Mouse (Mus musculus): Measurements from ENCODE around the gene Fezf1. TPM values are rescaled to one million over a fixed set of nuclear protein-coding genes. Genes with fewer than 3 reads are reported as not detected.

The Fezf1 gene
- polyA plus RNA-seq, 1 experiment from 2014 or later = not detected

- Histone ChIP-seq H3K27ac (replicated peaks; ENCODE audit: low read depth, low read length) (no peak overlapping the region), H3K9ac (replicated peaks; ENCODE audit: low read length) (no peak overlapping the region), H3K4me3 (replicated peaks; ENCODE audit: low read depth, low read length) (no peak overlapping the region), H3K9me3 (ENCODE audit: control insufficient read depth, low read length) (no peaks in the 10 kb centered on the region), H3K36me3 (ENCODE audit: control insufficient read depth, insufficient read depth, low read length) (no peaks in the 10 kb centered on the region), H3K27me3 (ENCODE audit: control insufficient read depth, insufficient read depth, low read length) (peaks cover 91% of the 10 kb centered on the region), H3K4me1 (ENCODE audit: control insufficient read depth, insufficient read depth, low read length) (0 out of 2 replicates have a peak, but pooled peaks cover 4% of the 10 kb centered on the region), H3K4me2 (ENCODE audit: low read length) (peak overlapping the region; percentile 22)
- WGBS = 2% methylated on average over 36 of the region's 36 CpGs
- DNase-seq (peak; percentile 35), ATAC-seq (ENCODE audit: low FRiP score, low TSS enrichment) (no peak)
These were observed 12.0 kb upstream of the Fezf1 start for GRCm38 (mm10) chr6:23260016-23260737.

- Histone ChIP-seq H3K4me3 (replicated peaks; ENCODE audit: low read depth, low read length) (no peak overlapping the region), H3K4me1 (ENCODE audit: control insufficient read depth, insufficient read depth, low read length) (0 out of 2 replicates have a peak, but pooled peaks cover 4% of the 10 kb centered on the region), H3K27me3 (ENCODE audit: control insufficient read depth, insufficient read depth, low read length) (peaks cover 95% of the 10 kb centered on the region), H3K36me3 (ENCODE audit: control insufficient read depth, insufficient read depth, low read length) (no peaks in the 10 kb centered on the region), H3K27ac (replicated peaks; ENCODE audit: low read depth, low read length) (no peak overlapping the region), H3K4me2 (ENCODE audit: low read length) (no peak overlapping the region), H3K9ac (replicated peaks; ENCODE audit: low read length) (no peak overlapping the region), H3K9me3 (ENCODE audit: control insufficient read depth, low read length) (no peaks in the 10 kb centered on the region)
- ATAC-seq (ENCODE audit: low FRiP score, low TSS enrichment) (no peak), DNase-seq (no peak)
- WGBS = 14% methylated on average over 3 of the region's 3 CpGs
These were observed 9.8 kb upstream of the Fezf1 start for GRCm38 (mm10) chr6:23257981-23258380.

- Histone ChIP-seq H3K9me3 (ENCODE audit: control insufficient read depth, low read length) (no peaks in the 10 kb centered on the region), H3K36me3 (ENCODE audit: control insufficient read depth, insufficient read depth, low read length) (no peaks in the 10 kb centered on the region), H3K4me3 (replicated peaks; ENCODE audit: low read depth, low read length) (no peak overlapping the region), H3K9ac (replicated peaks; ENCODE audit: low read length) (no peak overlapping the region), H3K27ac (replicated peaks; ENCODE audit: low read depth, low read length) (no peak overlapping the region), H3K4me2 (ENCODE audit: low read length) (no peak overlapping the region), H3K4me1 (ENCODE audit: control insufficient read depth, insufficient read depth, low read length) (no peaks in the 10 kb centered on the region), H3K27me3 (ENCODE audit: control insufficient read depth, insufficient read depth, low read length) (peaks cover 92% of the 10 kb centered on the region)
- ATAC-seq (ENCODE audit: low FRiP score, low TSS enrichment) (no peak), DNase-seq (no peak)
- WGBS = 4% methylated on average over 8 of the region's 8 CpGs
These were observed 7.0 kb upstream of the Fezf1 start for GRCm38 (mm10) chr6:23255161-23255560.

- no peaks in the 10 kb centered on the region for H3K4me1 ChIP-seq (ENCODE audit: control insufficient read depth, insufficient read depth, low read length)
- no peak for ATAC-seq (ENCODE audit: low FRiP score, low TSS enrichment)
- 2% methylated on average over 11 of the region's 11 CpGs for WGBS
- no peak overlapping the region for H3K4me3 ChIP-seq (replicated peaks; ENCODE audit: low read depth, low read length)
- no peak overlapping the region for H3K27ac ChIP-seq (replicated peaks; ENCODE audit: low read depth, low read length)
- no peak overlapping the region for H3K9ac ChIP-seq (replicated peaks; ENCODE audit: low read length)
- H3K4me2 ChIP-seq (ENCODE audit: low read length) = no peak overlapping the region
- H3K36me3 ChIP-seq (ENCODE audit: control insufficient read depth, insufficient read depth, low read length) = no peaks in the 10 kb centered on the region
- peaks cover 92% of the 10 kb centered on the region for H3K27me3 ChIP-seq (ENCODE audit: control insufficient read depth, insufficient read depth, low read length)
- no peaks in the 10 kb centered on the region for H3K9me3 ChIP-seq (ENCODE audit: control insufficient read depth, low read length)
- DNase-seq = no peak
These were observed 6.5 kb upstream of the Fezf1 start for GRCm38 (mm10) chr6:23254644-23255043.

- ATAC-seq (ENCODE audit: low FRiP score, low TSS enrichment) (no peak), DNase-seq (peak; percentile 52)
- H3K9me3 ChIP-seq (ENCODE audit: control insufficient read depth, low read length) = no peaks in the 10 kb centered on the region
- no peak overlapping the region for H3K4me3 ChIP-seq (replicated peaks; ENCODE audit: low read depth, low read length)
- H3K27me3 ChIP-seq (ENCODE audit: control insufficient read depth, insufficient read depth, low read length) = peaks cover 92% of the 10 kb centered on the region
- H3K4me1 ChIP-seq (ENCODE audit: control insufficient read depth, insufficient read depth, low read length) = no peaks in the 10 kb centered on the region
- no peak overlapping the region for H3K27ac ChIP-seq (replicated peaks; ENCODE audit: low read depth, low read length)
- H3K36me3 ChIP-seq (ENCODE audit: control insufficient read depth, insufficient read depth, low read length) = no peaks in the 10 kb centered on the region
- under 1% methylated on average over 42 of the region's 43 CpGs for WGBS
- H3K4me2 ChIP-seq (ENCODE audit: low read length) = no peak overlapping the region
- H3K9ac ChIP-seq (replicated peaks; ENCODE audit: low read length) = no peak overlapping the region
These were observed 5.5 kb upstream of the Fezf1 start for GRCm38 (mm10) chr6:23253353-23254311.

GRCm38 (mm10) chr6:23252196-23253135, 4.3 kb upstream of the Fezf1 start:
- ATAC-seq (ENCODE audit: low FRiP score, low TSS enrichment) = no peak
- no peak overlapping the region for H3K9ac ChIP-seq (replicated peaks; ENCODE audit: low read length)
- WGBS = 2% methylated on average over 20 of the region's 20 CpGs
- no peak overlapping the region for H3K4me3 ChIP-seq (replicated peaks; ENCODE audit: low read depth, low read length)
- no peak overlapping the region for H3K27ac ChIP-seq (replicated peaks; ENCODE audit: low read depth, low read length)
- 0 out of 2 replicates have a peak, but pooled peaks cover 3% of the 10 kb centered on the region for H3K4me1 ChIP-seq (ENCODE audit: control insufficient read depth, insufficient read depth, low read length)
- no peaks in the 10 kb centered on the region for H3K9me3 ChIP-seq (ENCODE audit: control insufficient read depth, low read length)
- peak; percentile 53 for DNase-seq
- peaks cover 92% of the 10 kb centered on the region for H3K27me3 ChIP-seq (ENCODE audit: control insufficient read depth, insufficient read depth, low read length)
- no peak overlapping the region for H3K4me2 ChIP-seq (ENCODE audit: low read length)
- H3K36me3 ChIP-seq (ENCODE audit: control insufficient read depth, insufficient read depth, low read length) = no peaks in the 10 kb centered on the region

- Histone ChIP-seq H3K4me3 (replicated peaks; ENCODE audit: low read depth, low read length) (no peak overlapping the region), H3K27ac (replicated peaks; ENCODE audit: low read depth, low read length) (no peak overlapping the region), H3K4me2 (ENCODE audit: low read length) (no peak overlapping the region), H3K4me1 (ENCODE audit: control insufficient read depth, insufficient read depth, low read length) (0 out of 2 replicates have a peak, but pooled peaks cover 3% of the 10 kb centered on the region), H3K27me3 (ENCODE audit: control insufficient read depth, insufficient read depth, low read length) (peaks cover 92% of the 10 kb centered on the region), H3K36me3 (ENCODE audit: control insufficient read depth, insufficient read depth, low read length) (no peaks in the 10 kb centered on the region), H3K9me3 (ENCODE audit: control insufficient read depth, low read length) (no peaks in the 10 kb centered on the region), H3K9ac (replicated peaks; ENCODE audit: low read length) (no peak overlapping the region)
- ATAC-seq (ENCODE audit: low FRiP score, low TSS enrichment) (no peak), DNase-seq (no peak)
- 2% methylated on average over 3 of the region's 3 CpGs for WGBS
These were observed 3.3 kb upstream of the Fezf1 start for GRCm38 (mm10) chr6:23251431-23251830.

Data from midbrain, embryonic 14.5 days (tissue).